ENCODE assay signal across 9 mouse cellular contexts in genomic region chr5:72601006-72601405, GRCm38 (mm10). TPM values are rescaled to one million over a fixed set of nuclear protein-coding genes. Genes with fewer than 3 reads are reported as not detected.
DNase-seq lines count a peak whose midpoint lies in the region; ATAC-seq and TF ChIP-seq lines count a peak whose summit lies in the region.
"Had no signal": no experiment of that assay in that cellular context is flagged by ENCODE, and none has a peak within 500 bp of the region (broad histone marks: within the 10 kb centered on the region; RNA-seq: fewer than 3 reads in every experiment).

No protein-coding gene starts in this region.

- H3K27me3 ChIP-seq in hindbrain, embryonic 14.5 days (ENCODE audit: control insufficient read depth, insufficient read depth, low read length) = no peaks in the 10 kb centered on the region
- no peaks in the 10 kb centered on the region for H3K27me3 ChIP-seq in hindbrain, embryonic 12.5 days
- H3K27me3 ChIP-seq in heart, embryonic 14.5 days (ENCODE audit: control insufficient read depth, insufficient read depth, low read length) = no peaks in the 10 kb centered on the region

- H3K9me3 ChIP-seq in hindbrain, embryonic 14.5 days (ENCODE audit: control insufficient read depth, low read length) = no peaks in the 10 kb centered on the region
- H3K9me3 ChIP-seq in hindbrain, embryonic 12.5 days (replicated peaks) = no peaks in the 10 kb centered on the region
- no peaks in the 10 kb centered on the region for H3K9me3 ChIP-seq in ES-E14 (ENCODE audit: control insufficient read depth, insufficient read depth, low read depth, low read length)
- no peaks in the 10 kb centered on the region for H3K9me3 ChIP-seq in heart, embryonic 14.5 days (ENCODE audit: control insufficient read depth, low read length)

- no peaks in the 10 kb centered on the region for H3K36me3 ChIP-seq in hindbrain, embryonic 14.5 days (replicated peaks; ENCODE audit: control insufficient read depth, insufficient read depth)
- no peaks in the 10 kb centered on the region for H3K36me3 ChIP-seq in hindbrain, embryonic 12.5 days
- H3K36me3 ChIP-seq in ES-E14 (ENCODE audit: control insufficient read depth, insufficient read depth, low read length, poor library complexity, severe bottlenecking) = no peaks in the 10 kb centered on the region
- no peaks in the 10 kb centered on the region for H3K36me3 ChIP-seq in heart, embryonic 14.5 days (ENCODE audit: control insufficient read depth, insufficient read depth, low read length)

- ATAC-seq in hindbrain, embryonic 14.5 days (ENCODE audit: low FRiP score) = no peak
- no peak for ATAC-seq in hindbrain, embryonic 12.5 days (ENCODE audit: low FRiP score)
- ATAC-seq in heart, embryonic 14.5 days (ENCODE audit: insufficient number of reproducible peaks, insufficient read depth, low FRiP score, low read depth) = 0 out of 2 replicates have a peak, but pooled peaks have one; percentile 31

- peak; percentile 28 for DNase-seq in hindbrain, embryonic 14.5 days (ENCODE audit: low spot score)
- DNase-seq in ES-E14 (ENCODE audit: low read depth, low spot score) = peak; percentile 84
- peak; percentile 27 for DNase-seq in c-Kit-positive CD71-positive TER-119-positive erythroid progenitor cells, embryonic 14.5 days (ENCODE audit: low spot score)
- peak; percentile 80 to 89 for DNase-seq in kidney, postnatal 36 days
- DNase-seq in mesoderm, embryonic 11.5 days (ENCODE audit: low read depth, low spot score) = peak; percentile 66
- peak; percentile 67 for DNase-seq in thymus, postnatal 14 days

- H3K4me3 ChIP-seq in hindbrain, embryonic 14.5 days (replicated peaks; ENCODE audit: low read length) = no peak overlapping the region
- no peak overlapping the region for H3K4me3 ChIP-seq in hindbrain, embryonic 12.5 days
- no peak overlapping the region for H3K4me3 ChIP-seq in ES-E14 (ENCODE audit: insufficient read depth in 1 of 2, low read depth in 1 of 2, low read length in 2 of 2, poor library complexity in 1 of 2, severe bottlenecking in 1 of 2)
- H3K4me3 ChIP-seq in heart, embryonic 14.5 days (ENCODE audit: control insufficient read depth in 1 of 2, insufficient read depth in 1 of 2, low read depth in 1 of 2, low read length in 2 of 2) = no peak overlapping the region
- H3K4me3 ChIP-seq: myocyte had no signal

- H3K4me2 ChIP-seq in hindbrain, embryonic 14.5 days (replicated peaks) = no peak overlapping the region
- no peak overlapping the region for H3K4me2 ChIP-seq in hindbrain, embryonic 12.5 days (replicated peaks)
- H3K4me2 ChIP-seq in heart, embryonic 14.5 days (ENCODE audit: low read length) = no peak overlapping the region

- no peaks in the 10 kb centered on the region for H3K4me1 ChIP-seq in hindbrain, embryonic 14.5 days (replicated peaks; ENCODE audit: control insufficient read depth, insufficient read depth, low read length)
- no peaks in the 10 kb centered on the region for H3K4me1 ChIP-seq in hindbrain, embryonic 12.5 days
- H3K4me1 ChIP-seq in ES-E14 (ENCODE audit: control insufficient read depth in 2 of 2, insufficient read depth in 2 of 2, low read length in 2 of 2, poor library complexity in 1 of 2) = no peaks in the 10 kb centered on the region
- no peaks in the 10 kb centered on the region for H3K4me1 ChIP-seq in heart, embryonic 14.5 days (ENCODE audit: control insufficient read depth in 2 of 2, insufficient read depth in 2 of 2, low read length in 2 of 2)

- 11% methylated on average over 5 of the region's 5 CpGs for WGBS in hindbrain, embryonic 14.5 days
- 11% methylated on average over 5 of the region's 5 CpGs for WGBS in hindbrain, embryonic 12.5 days
- 12% methylated on average over 5 of the region's 5 CpGs for WGBS in heart, embryonic 14.5 days

- H3K27ac ChIP-seq in hindbrain, embryonic 14.5 days = no peak overlapping the region
- H3K27ac ChIP-seq in hindbrain, embryonic 12.5 days = no peak overlapping the region
- no peak overlapping the region for H3K27ac ChIP-seq in ES-E14 (ENCODE audit: insufficient read depth, low read depth, low read length, poor library complexity, severe bottlenecking)
- H3K27ac ChIP-seq in heart, embryonic 14.5 days (replicated peaks in 1 of 2; ENCODE audit: control insufficient read depth in 1 of 2, insufficient read depth in 1 of 2, low read depth in 2 of 2, low read length in 2 of 2) = no peak overlapping the region

- in situ Hi-C loops in ES-E14 (cut with MboI; ENCODE audit: low sequenced_read_pairs in 2 of 2, unreplicated experiment in 2 of 2) = no loop called here

- H3K9ac ChIP-seq in hindbrain, embryonic 14.5 days = no peak overlapping the region
- H3K9ac ChIP-seq in hindbrain, embryonic 12.5 days = no peak overlapping the region
- no peak overlapping the region for H3K9ac ChIP-seq in ES-E14 (ENCODE audit: insufficient read depth, low read depth, low read length, poor library complexity, severe bottlenecking)
- no peak overlapping the region for H3K9ac ChIP-seq in heart, embryonic 14.5 days (ENCODE audit: low read length)

TF ChIP-seq in ES-E14, 5 proteins besides CTCF, POLR2A, EP300 and RAD21:
- TF ChIP-seq HCFC1 (IDR thresholded peaks at IDR 0.05; ENCODE audit: borderline replicate concordance, insufficient read depth, low read length) = no peak
- peak; percentile 25; the same call in 1 of the 2 replicates for TF ChIP-seq ZC3H11A (IDR thresholded peaks at IDR 0.05; ENCODE audit: borderline replicate concordance, low read depth, low read length)

RNA-seq across cellular contexts. Expression of gene Gm5868, which starts 13.7 kb away (rescaled TPM):
- polyA plus RNA-seq in hindbrain, embryonic 14.5 days (2014; fragmentation: Nextera tagmentation; extraction: Ambion mirVana) = 8.1 and 9.3 TPM in 2 replicates
- 5.5 and 5.9 TPM in 2 replicates for polyA plus RNA-seq in hindbrain, embryonic 12.5 days (2016; fragmentation: Nextera tagmentation; extraction: Ambion mirVana)
- not detected in 2 replicates for total RNA-seq in ES-E14 (2012; rRNA removed)
- polyA plus RNA-seq in heart, embryonic 14.5 days (2014; fragmentation: Nextera tagmentation; extraction: Ambion mirVana) = 0.15 TPM in 2 replicates
- polyA plus RNA-seq: myocyte had no signal

RNA-seq across cellular contexts. Expression of gene Zar1, which starts 20.0 kb away (rescaled TPM):
- polyA plus RNA-seq in hindbrain, embryonic 14.5 days (2014; fragmentation: Nextera tagmentation; extraction: Ambion mirVana) = 4.8 and 5.5 TPM in 2 replicates
- polyA plus RNA-seq in hindbrain, embryonic 12.5 days (2016; fragmentation: Nextera tagmentation; extraction: Ambion mirVana) = 4.0 and 5.9 TPM in 2 replicates
- total RNA-seq in ES-E14 (2012; rRNA removed) = 0.22 TPM in 1 of 2 replicates, not detected in the other
- polyA plus RNA-seq in heart, embryonic 14.5 days (2014; fragmentation: Nextera tagmentation; extraction: Ambion mirVana) = not detected in 2 replicates
- polyA plus RNA-seq: myocyte had no signal

RNA-seq across cellular contexts. Expression of gene Nfxl1, which starts 41.5 kb away (rescaled TPM):
- 18.1 and 19.0 TPM in 2 replicates for polyA plus RNA-seq in hindbrain, embryonic 14.5 days (2014; fragmentation: Nextera tagmentation; extraction: Ambion mirVana)
- polyA plus RNA-seq in hindbrain, embryonic 12.5 days (2016; fragmentation: Nextera tagmentation; extraction: Ambion mirVana) = 24.2 and 24.9 TPM in 2 replicates
- 10.6 and 13.4 TPM in 2 replicates for total RNA-seq in ES-E14 (2012; rRNA removed)
- polyA plus RNA-seq in heart, embryonic 14.5 days (2014; fragmentation: Nextera tagmentation; extraction: Ambion mirVana) = 14.2 and 14.3 TPM in 2 replicates

RNA-seq across cellular contexts. Expression of gene Cnga1, which starts 43.1 kb away (rescaled TPM):
- not detected in 2 replicates for polyA plus RNA-seq in hindbrain, embryonic 14.5 days (2014; fragmentation: Nextera tagmentation; extraction: Ambion mirVana)
- polyA plus RNA-seq in hindbrain, embryonic 12.5 days (2016; fragmentation: Nextera tagmentation; extraction: Ambion mirVana) = not detected in 2 replicates
- total RNA-seq in ES-E14 (2012; rRNA removed) = not detected in 2 replicates
- not detected in 2 replicates for polyA plus RNA-seq in heart, embryonic 14.5 days (2014; fragmentation: Nextera tagmentation; extraction: Ambion mirVana)
- polyA plus RNA-seq: myocyte had no signal

RNA-seq across cellular contexts. Expression of gene Nipal1, which starts 46.6 kb away (rescaled TPM):
- 0.76 and 0.93 TPM in 2 replicates for polyA plus RNA-seq in hindbrain, embryonic 14.5 days (2014; fragmentation: Nextera tagmentation; extraction: Ambion mirVana)
- 0.62 and 1.5 TPM in 2 replicates for polyA plus RNA-seq in hindbrain, embryonic 12.5 days (2016; fragmentation: Nextera tagmentation; extraction: Ambion mirVana)
- 0.11 and 0.22 TPM in 2 replicates for total RNA-seq in ES-E14 (2012; rRNA removed)
- polyA plus RNA-seq in heart, embryonic 14.5 days (2014; fragmentation: Nextera tagmentation; extraction: Ambion mirVana) = 0.16 TPM in 1 of 2 replicates, not detected in the other

Comparison
In these comparisons a context has a peak if more than half of its experiments do, and no peak if none do; other contexts are left out.
1. DNase-seq: peak in every context shown above with its lines; median percentile 84 in kidney, postnatal 36 days; 84 in ES-E14; 67 in thymus, postnatal 14 days; 66 in mesoderm, embryonic 11.5 days; 28 in hindbrain, embryonic 14.5 days; 27 in c-Kit-positive CD71-positive TER-119-positive erythroid progenitor cells, embryonic 14.5 days.